Mouse (Mus musculus): ENCODE data around the gene Eva1a. TPM values are rescaled to one million over a fixed set of nuclear protein-coding genes. Genes with fewer than 3 reads are reported as not detected.

Gene Eva1a
- polyA plus RNA-seq, 1 experiment from 2014 or later = 60.8 TPM

- Histone ChIP-seq H3K27me3 (ENCODE audit: insufficient read depth, low read length) (no peaks in the 10 kb centered on the region), H3K27ac (no peak overlapping the region; the same call in 1 of the 2 replicates), H3K36me3 (ENCODE audit: insufficient read depth, low read length) (no peaks in the 10 kb centered on the region), H3K4me1 (replicated peaks; ENCODE audit: insufficient read depth, low read length) (peaks cover 24% of the 10 kb centered on the region), H3K9ac (ENCODE audit: low read depth, low read length) (no peak overlapping the region), H3K9me3 (replicated peaks; ENCODE audit: low read length) (no peaks in the 10 kb centered on the region), H3K4me3 (replicated peaks; ENCODE audit: low read depth, low read length) (no peak overlapping the region), H3K4me2 (ENCODE audit: low read length) (peak overlapping the region; percentile 90)
- TF ChIP-seq CTCF (IDR thresholded peaks at IDR 0.05; ENCODE audit: low read depth) = no peak
- DNase-seq (ENCODE audit: low spot score) (no peak), ATAC-seq (replicated peaks; ENCODE audit: low FRiP score, low read depth) (no peak)
- WGBS = 68% methylated on average over 4 of the region's 4 CpGs
Measured at GRCm38 (mm10) chr6:82044509-82044908, 3.7 kb downstream of the Eva1a start.

- Histone ChIP-seq H3K9me3 (replicated peaks; ENCODE audit: low read length) (no peaks in the 10 kb centered on the region), H3K4me2 (ENCODE audit: low read length) (no peak overlapping the region), H3K4me1 (replicated peaks; ENCODE audit: insufficient read depth, low read length) (peaks cover 31% of the 10 kb centered on the region), H3K36me3 (ENCODE audit: insufficient read depth, low read length) (no peaks in the 10 kb centered on the region), H3K27me3 (ENCODE audit: insufficient read depth, low read length) (no peaks in the 10 kb centered on the region), H3K4me3 (replicated peaks; ENCODE audit: low read depth, low read length) (no peak overlapping the region), H3K27ac (peak overlapping the region; percentile 68), H3K9ac (ENCODE audit: low read depth, low read length) (no peak overlapping the region)
- TF ChIP-seq CTCF (IDR thresholded peaks at IDR 0.05; ENCODE audit: low read depth) = no peak
- WGBS = 26% methylated on average over 6 of the region's 6 CpGs
- ATAC-seq (replicated peaks; ENCODE audit: low FRiP score, low read depth) = peak; percentile 82
- peak; percentile 71 for DNase-seq (ENCODE audit: low spot score)
Measured at GRCm38 (mm10) chr6:82047977-82048376, 7.1 kb downstream of the Eva1a start.

- ATAC-seq (replicated peaks; ENCODE audit: low FRiP score, low read depth) (no peak), DNase-seq (ENCODE audit: low spot score) (no peak)
- Histone ChIP-seq H3K27me3 (ENCODE audit: insufficient read depth, low read length) (no peaks in the 10 kb centered on the region), H3K4me2 (ENCODE audit: low read length) (no peak overlapping the region), H3K4me1 (replicated peaks; ENCODE audit: insufficient read depth, low read length) (peaks cover 20% of the 10 kb centered on the region), H3K27ac (no peak overlapping the region), H3K36me3 (ENCODE audit: insufficient read depth, low read length) (no peaks in the 10 kb centered on the region), H3K9ac (ENCODE audit: low read depth, low read length) (no peak overlapping the region), H3K9me3 (replicated peaks; ENCODE audit: low read length) (no peaks in the 10 kb centered on the region), H3K4me3 (replicated peaks; ENCODE audit: low read depth, low read length) (no peak overlapping the region)
- WGBS = 73% methylated on average over 9 of the region's 9 CpGs
- TF ChIP-seq CTCF (IDR thresholded peaks at IDR 0.05; ENCODE audit: low read depth) = no peak
Measured at GRCm38 (mm10) chr6:82050201-82050600, 9.4 kb downstream of the Eva1a start.

GRCm38 (mm10) chr6:82051569-82051968, 10.7 kb downstream of the Eva1a start:
- no peak overlapping the region for H3K9ac ChIP-seq (ENCODE audit: low read depth, low read length)
- no peaks in the 10 kb centered on the region for H3K36me3 ChIP-seq (ENCODE audit: insufficient read depth, low read length)
- no peak overlapping the region for H3K4me2 ChIP-seq (ENCODE audit: low read length)
- no peaks in the 10 kb centered on the region for H3K9me3 ChIP-seq (replicated peaks; ENCODE audit: low read length)
- no peak overlapping the region for H3K4me3 ChIP-seq (replicated peaks; ENCODE audit: low read depth, low read length)
- 77% methylated on average over 8 of the region's 8 CpGs for WGBS
- H3K27me3 ChIP-seq (ENCODE audit: insufficient read depth, low read length) = no peaks in the 10 kb centered on the region
- no peak for TF ChIP-seq CTCF (IDR thresholded peaks at IDR 0.05; ENCODE audit: low read depth)
- peaks cover 20% of the 10 kb centered on the region for H3K4me1 ChIP-seq (replicated peaks; ENCODE audit: insufficient read depth, low read length)
- no peak overlapping the region for H3K27ac ChIP-seq
- ATAC-seq (replicated peaks; ENCODE audit: low FRiP score, low read depth) = no peak
- DNase-seq (ENCODE audit: low spot score) = no peak

GRCm38 (mm10) chr6:82052047-82052725, 11.3 kb downstream of the Eva1a start:
- 78% methylated on average over 6 of the region's 6 CpGs for WGBS
- Histone ChIP-seq H3K4me1 (replicated peaks; ENCODE audit: insufficient read depth, low read length) (peaks cover 18% of the 10 kb centered on the region), H3K27me3 (ENCODE audit: insufficient read depth, low read length) (no peaks in the 10 kb centered on the region), H3K4me2 (ENCODE audit: low read length) (no peak overlapping the region), H3K36me3 (ENCODE audit: insufficient read depth, low read length) (no peaks in the 10 kb centered on the region), H3K27ac (peak overlapping the region; percentile 50), H3K9ac (ENCODE audit: low read depth, low read length) (no peak overlapping the region), H3K9me3 (replicated peaks; ENCODE audit: low read length) (no peaks in the 10 kb centered on the region), H3K4me3 (replicated peaks; ENCODE audit: low read depth, low read length) (no peak overlapping the region)
- DNase-seq (ENCODE audit: low spot score) (no peak), ATAC-seq (replicated peaks; ENCODE audit: low FRiP score, low read depth) (peak; percentile 29; the same call in 1 of the 2 replicates)
- peak; percentile 19; the same call in 1 of the 2 replicates for TF ChIP-seq CTCF (IDR thresholded peaks at IDR 0.05; ENCODE audit: low read depth)

GRCm38 (mm10) chr6:82052726-82053118, 11.9 kb downstream of the Eva1a start:
- ATAC-seq (replicated peaks; ENCODE audit: low FRiP score, low read depth) = no peak
- no peak overlapping the region for H3K9ac ChIP-seq (ENCODE audit: low read depth, low read length)
- no peaks in the 10 kb centered on the region for H3K9me3 ChIP-seq (replicated peaks; ENCODE audit: low read length)
- H3K4me2 ChIP-seq (ENCODE audit: low read length) = no peak overlapping the region
- H3K27me3 ChIP-seq (ENCODE audit: insufficient read depth, low read length) = no peaks in the 10 kb centered on the region
- peaks cover 17% of the 10 kb centered on the region for H3K4me1 ChIP-seq (replicated peaks; ENCODE audit: insufficient read depth, low read length)
- no peaks in the 10 kb centered on the region for H3K36me3 ChIP-seq (ENCODE audit: insufficient read depth, low read length)
- 73% methylated on average over 2 of the region's 2 CpGs for WGBS
- peak overlapping the region; percentile 50; the same call in 1 of the 2 replicates for H3K27ac ChIP-seq
- DNase-seq (ENCODE audit: low spot score) = no peak
- H3K4me3 ChIP-seq (replicated peaks; ENCODE audit: low read depth, low read length) = no peak overlapping the region
- TF ChIP-seq CTCF (IDR thresholded peaks at IDR 0.05; ENCODE audit: low read depth) = no peak

All from kidney, postnatal 0 days (tissue).